Mouse (Mus musculus) erythroblast, embryonic 14.5 days (primary cell): ENCODE results near the gene Noxa1.

ENCODE experiments used
- GATA1 ChIP-seq: IDR thresholded peaks from 2 replicates; pipeline ENCODE4 v1.6.1; 2012; ENCODE audit warnings: low read length, inconsistent platforms, mixed read lengths
- TAL1 ChIP-seq: IDR thresholded peaks from 3 replicates; pipeline ENCODE4 v1.6.1; 2012; ENCODE audit warnings: low read length, inconsistent platforms, mixed read lengths

DNA sequence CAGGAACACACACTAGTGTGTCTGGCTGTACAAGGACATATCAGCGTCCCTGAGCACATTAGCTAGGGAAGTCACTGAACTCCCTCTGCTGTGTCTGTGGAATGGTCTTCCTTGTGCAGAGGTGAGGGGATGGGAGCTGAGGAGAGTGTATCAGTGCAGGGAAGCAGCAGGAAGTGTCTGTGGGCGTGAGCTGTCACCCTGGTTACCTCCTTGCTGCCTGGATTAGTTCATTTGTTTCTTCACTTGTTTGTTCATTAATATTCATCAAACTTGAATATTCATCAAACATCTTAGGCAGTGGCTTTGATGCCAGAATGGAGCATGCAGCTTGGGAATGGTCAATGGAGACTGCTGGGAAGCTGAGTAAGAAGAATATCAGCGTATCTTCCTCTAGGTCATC is 4.8 kb upstream of the Noxa1 start:
- TF ChIP-seq GATA1 (no peak), TAL1 (no peak)
